Comparison of ENCODE assay signal across 15 mouse cellular contexts in the genomic region with DNA sequence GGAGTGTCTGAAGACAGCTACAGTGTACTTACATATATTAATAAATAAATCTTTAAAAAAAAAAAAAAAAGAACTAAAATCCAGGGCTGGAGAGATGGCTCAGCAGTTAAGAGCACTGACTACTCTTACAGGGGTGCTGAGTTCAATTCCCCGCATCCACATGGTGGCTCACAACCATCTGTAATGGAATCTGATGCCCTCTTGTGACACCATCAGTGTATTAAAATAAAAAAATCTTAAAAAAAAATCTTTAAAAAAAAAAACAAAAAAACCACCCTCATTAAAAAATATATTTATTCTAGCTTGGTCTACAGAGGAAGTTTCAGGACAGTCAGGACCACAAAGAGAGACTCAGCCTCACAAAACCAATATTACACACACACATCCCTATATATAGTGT.
"Had no signal": no experiment of that assay in that cellular context is flagged by ENCODE, and none has a peak within 500 bp of the region (broad histone marks: within the 10 kb centered on the region; RNA-seq: fewer than 3 reads in every experiment).

No protein-coding gene starts in this region.

- DNase-seq: retina, postnatal 1 day; right cerebral cortex, adult 18-20 months; right cerebral cortex, postnatal 14 days; right cerebral cortex, postnatal 25 days; right cerebral cortex, postnatal 4 days; spleen, adult 18-20 months; thymus, adult 18-20 months; thymus, adult 2 months; thymus, postnatal 14 days; thymus, postnatal 25 days; thymus, postnatal 36 days; thymus, postnatal 4 days had no signal

- H3K4me2 ChIP-seq: neural tube, embryonic 15.5 days; stomach, embryonic 15.5 days had no signal

- H3K9ac ChIP-seq: neural tube, embryonic 15.5 days; stomach, embryonic 15.5 days had no signal

- H3K36me3 ChIP-seq: neural tube, embryonic 15.5 days; stomach, embryonic 15.5 days had no signal

- H3K4me3 ChIP-seq: neural tube, embryonic 15.5 days; stomach, embryonic 15.5 days had no signal

- H3K27me3 ChIP-seq: neural tube, embryonic 15.5 days; stomach, embryonic 15.5 days had no signal

- H3K9me3 ChIP-seq: neural tube, embryonic 15.5 days; stomach, embryonic 15.5 days had no signal

- H3K27ac ChIP-seq: neural tube, embryonic 15.5 days; stomach, embryonic 15.5 days; stomach, postnatal 0 days had no signal

- H3K4me1 ChIP-seq: stomach, embryonic 15.5 days had no signal
